Mouse (Mus musculus) forebrain, embryonic 16.5 days (tissue): ENCODE data around the gene Mmp17. TPM values are rescaled to one million over a fixed set of nuclear protein-coding genes. Genes with fewer than 3 reads are reported as not detected.

Experiments used
- ATAC-seq: fragments of 200-750 bp; cut with Nextera tagmentation; 2 replicates; pipeline ENCODE4 v1.8.0; 2017; ENCODE audit warnings: mild to moderate bottlenecking, moderate library complexity
- H3K27ac ChIP-seq: fragments of 300-500 bp; sonication (generic); 2 replicates; pipeline ENCODE4 v1.5.1; 2014; ENCODE audit warnings: low read length, control low read depth
- H3K27me3 ChIP-seq: fragments of 300-500 bp; sonication (generic); replicated peaks from 2 replicates; pipeline ENCODE4 v1.6.1; 2014; ENCODE audit warnings: low read length; ENCODE audit not compliant: control insufficient read depth, insufficient read depth
- H3K36me3 ChIP-seq: fragments of 300-500 bp; sonication (generic); 2 replicates; pipeline ENCODE4 v1.6.1; 2014; ENCODE audit not compliant: control insufficient read depth, insufficient read depth
- H3K4me1 ChIP-seq: fragments of 300-500 bp; sonication (generic); replicated peaks from 2 replicates; pipeline ENCODE4 v1.6.1; 2014; ENCODE audit warnings: low read length; ENCODE audit not compliant: control insufficient read depth, insufficient read depth
- H3K4me2 ChIP-seq: fragments of 300-500 bp; sonication (generic); 2 replicates; pipeline ENCODE4 v1.6.1; 2014; ENCODE audit warnings: mild to moderate bottlenecking, low read length, control low read depth
- H3K4me3 ChIP-seq: fragments of 300-500 bp; sonication (generic); replicated peaks from 2 replicates; pipeline ENCODE4 v1.5.1; 2014; ENCODE audit warnings: mild to moderate bottlenecking, low read length, control low read depth
- H3K9ac ChIP-seq: fragments of 300-500 bp; sonication (generic); replicated peaks from 2 replicates; pipeline ENCODE4 v1.6.1; 2014; ENCODE audit warnings: low read depth, low read length, control low read depth
- H3K9me3 ChIP-seq: fragments of 300-500 bp; sonication (generic); 2 replicates; pipeline ENCODE4 v1.6.1; 2016; ENCODE audit warnings: low read length; ENCODE audit not compliant: control insufficient read depth
- WGBS: fragments of 180-500 bp; shearing (Covaris S2); extraction: QIAGEN DNeasy Blood & Tissue Kit; methylation state at CpG from one replicate; pipeline ENCODE4 v1.1.7; 2014; 5-methylcytosine and 5-hydroxymethylcytosine counted together
- polyA plus RNA-seq: library from polyadenylated mRNA; unstranded; fragments of >200 nt; fragmentation: Nextera tagmentation; extraction: Ambion mirVana; gene quantifications from 2 replicates; pipeline ENCODE4 v1.2.1, GENCODE M21; 2015

The Mmp17 gene
- polyA plus RNA-seq, 1 experiment from 2014 or later, result 20.2 TPM

DNA sequence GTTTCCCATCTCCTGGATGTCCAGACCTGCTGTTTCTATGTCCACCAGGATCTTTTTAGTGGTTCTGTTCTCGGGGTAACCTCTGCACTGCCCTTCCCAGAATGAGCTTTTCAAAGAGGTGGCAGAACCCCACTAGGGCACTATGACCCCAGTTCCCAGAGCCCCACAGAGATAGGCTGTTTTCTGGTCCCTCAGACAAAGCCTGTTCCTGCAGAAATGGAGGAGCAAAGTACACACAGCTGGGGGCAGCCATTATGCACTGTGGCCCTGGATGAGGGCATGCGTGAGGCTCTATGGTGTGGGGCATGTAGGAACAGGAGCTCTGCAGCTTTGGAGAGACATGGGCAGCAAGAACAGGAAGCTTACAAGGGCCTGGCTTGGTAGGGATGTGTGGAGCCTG lies 32.0 kb upstream of the Mmp17 start:
- H3K9ac ChIP-seq, result no peak overlapping the region
- H3K4me3 ChIP-seq, result no peak overlapping the region
- H3K9me3 ChIP-seq, result no peaks in the 10 kb centered on the region
- peaks cover 70% of the 10 kb centered on the region for H3K36me3 ChIP-seq
- no peaks in the 10 kb centered on the region for H3K27me3 ChIP-seq
- no peak overlapping the region for H3K4me2 ChIP-seq
- ATAC-seq, result no peak
- 100% methylated on average over 2 of the region's 2 CpGs for WGBS
- no peak overlapping the region for H3K27ac ChIP-seq
- H3K4me1 ChIP-seq, result no peaks in the 10 kb centered on the region

DNA sequence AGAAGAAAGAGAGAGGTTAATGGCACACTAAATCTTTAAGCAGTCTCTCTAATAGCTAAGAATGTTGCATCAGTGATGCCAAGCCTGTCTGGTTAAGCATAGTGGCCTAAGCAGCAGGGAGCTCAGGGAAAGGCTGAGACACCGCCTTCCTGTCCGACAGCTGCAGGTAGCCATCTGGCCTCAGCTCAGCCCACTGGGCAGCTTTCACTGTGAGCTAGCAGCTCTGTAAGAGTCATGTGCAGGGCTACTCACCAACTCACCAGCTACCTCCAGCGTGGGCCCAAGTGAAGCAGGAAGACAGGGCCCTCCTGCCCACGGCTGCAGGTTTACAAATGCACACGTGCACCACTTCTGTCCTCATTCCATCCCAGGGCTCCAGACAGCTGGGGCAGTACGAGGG lies 30.3 kb upstream of the Mmp17 start:
- ATAC-seq, result no peak

GRCm38 (mm10) chr5:129558591-129558990 lies 25.4 kb upstream of the Mmp17 start:
- Histone ChIP-seq H3K4me1 (peaks cover 10% of the 10 kb centered on the region), H3K4me3 (no peak overlapping the region), H3K9me3 (no peaks in the 10 kb centered on the region), H3K27me3 (no peaks in the 10 kb centered on the region), H3K4me2 (no peak overlapping the region), H3K9ac (no peak overlapping the region), H3K36me3 (peaks cover 59% of the 10 kb centered on the region), H3K27ac (0 out of 2 replicates have a peak overlapping the region, but pooled peaks have one; percentile 8)
- no peak for ATAC-seq
- 71% methylated on average over 5 of the region's 5 CpGs for WGBS

More for the DNA sequence above, 30.3 kb upstream of the Mmp17 start:
- Histone ChIP-seq H3K27me3 (no peaks in the 10 kb centered on the region), H3K4me1 (no peaks in the 10 kb centered on the region), H3K4me2 (no peak overlapping the region), H3K27ac (no peak overlapping the region), H3K9me3 (no peaks in the 10 kb centered on the region), H3K9ac (no peak overlapping the region), H3K36me3 (peaks cover 70% of the 10 kb centered on the region), H3K4me3 (no peak overlapping the region)
- 95% methylated on average over 6 of the region's 6 CpGs for WGBS

GRCm38 (mm10) chr5:129559283-129559682 lies 24.7 kb upstream of the Mmp17 start:
- 66% methylated on average over 11 of the region's 11 CpGs for WGBS
- H3K27ac ChIP-seq, result peak overlapping the region; percentile 60
- no peak for ATAC-seq

DNA sequence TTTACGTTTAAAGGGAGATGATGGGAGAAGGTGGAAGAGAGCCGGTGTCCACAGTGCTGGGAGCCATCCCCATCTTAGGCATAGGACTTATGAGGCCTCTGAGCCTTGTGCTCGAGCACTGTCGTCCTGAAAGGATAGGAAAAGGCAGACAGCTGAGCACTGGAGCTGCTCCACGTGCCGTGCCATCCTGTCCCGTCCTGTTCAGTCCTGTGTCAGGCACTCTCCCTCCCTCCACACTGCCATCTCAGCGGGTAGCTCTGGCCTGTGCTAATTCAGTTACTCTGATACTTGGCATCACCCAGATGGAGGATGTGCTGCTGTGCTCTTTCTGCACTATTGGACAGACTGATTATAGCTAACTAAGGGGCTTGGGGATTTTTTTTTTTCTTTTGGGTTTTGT lies 21.6 kb upstream of the Mmp17 start:
- 92% methylated on average over 8 of the region's 8 CpGs for WGBS
- peaks cover 50% of the 10 kb centered on the region for H3K36me3 ChIP-seq
- no peak overlapping the region for H3K4me2 ChIP-seq
- no peak overlapping the region for H3K4me3 ChIP-seq
- no peak for ATAC-seq
- no peaks in the 10 kb centered on the region for H3K27me3 ChIP-seq
- H3K9me3 ChIP-seq, result no peaks in the 10 kb centered on the region
- no peak overlapping the region for H3K27ac ChIP-seq
- peaks cover 10% of the 10 kb centered on the region for H3K4me1 ChIP-seq
- no peak overlapping the region for H3K9ac ChIP-seq

More at GRCm38 (mm10) chr5:129559283-129559682, 24.7 kb upstream of the Mmp17 start:
- Histone ChIP-seq H3K36me3 (peaks cover 59% of the 10 kb centered on the region), H3K9me3 (no peaks in the 10 kb centered on the region), H3K4me3 (no peak overlapping the region), H3K9ac (0 out of 2 replicates have a peak overlapping the region, but pooled peaks have one; percentile 17), H3K4me1 (peaks cover 10% of the 10 kb centered on the region), H3K27me3 (no peaks in the 10 kb centered on the region), H3K4me2 (no peak overlapping the region)

- no peak overlapping the region for H3K4me3 ChIP-seq
- no peaks in the 10 kb centered on the region for H3K4me1 ChIP-seq
- no peak overlapping the region for H3K4me2 ChIP-seq
- no peaks in the 10 kb centered on the region for H3K27me3 ChIP-seq
- ATAC-seq, result no peak
- WGBS, result 94% methylated on average over 4 of the region's 4 CpGs
- H3K9me3 ChIP-seq, result no peaks in the 10 kb centered on the region
- H3K27ac ChIP-seq, result no peak overlapping the region
- no peak overlapping the region for H3K9ac ChIP-seq
- peaks cover 46% of the 10 kb centered on the region for H3K36me3 ChIP-seq
These were observed 15.4 kb upstream of the Mmp17 start for GRCm38 (mm10) chr5:129568596-129568995.

DNA sequence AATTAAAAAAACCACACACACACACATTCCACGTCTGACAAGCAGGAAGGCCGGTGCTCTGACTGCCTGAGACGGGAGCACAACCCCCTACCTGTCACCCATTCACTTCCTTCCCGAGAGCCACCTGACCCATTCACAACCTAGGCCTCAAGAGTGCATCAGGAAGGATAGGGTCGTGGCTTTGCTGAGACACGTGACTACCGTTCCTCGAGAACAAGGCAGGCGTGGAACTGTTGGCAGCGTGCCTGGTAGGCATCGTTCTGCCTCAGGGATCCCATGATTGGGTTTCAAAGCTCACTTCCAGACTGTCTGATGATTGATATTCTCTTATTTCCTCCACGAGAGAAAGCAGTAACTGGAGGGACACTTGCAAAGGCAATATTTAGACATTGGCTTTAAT lies 5.8 kb upstream of the Mmp17 start:
- H3K9me3 ChIP-seq, result no peaks in the 10 kb centered on the region
- H3K36me3 ChIP-seq, result no peaks in the 10 kb centered on the region
- H3K4me2 ChIP-seq, result no peak overlapping the region
- H3K9ac ChIP-seq, result no peak overlapping the region
- H3K27me3 ChIP-seq, result peaks cover 3% of the 10 kb centered on the region; the same call in 1 of the 2 replicates
- ATAC-seq, result no peak
- peaks cover 9% of the 10 kb centered on the region for H3K4me1 ChIP-seq
- no peak overlapping the region for H3K27ac ChIP-seq
- no peak overlapping the region for H3K4me3 ChIP-seq
- 32% methylated on average over 12 of the region's 12 CpGs for WGBS

DNA sequence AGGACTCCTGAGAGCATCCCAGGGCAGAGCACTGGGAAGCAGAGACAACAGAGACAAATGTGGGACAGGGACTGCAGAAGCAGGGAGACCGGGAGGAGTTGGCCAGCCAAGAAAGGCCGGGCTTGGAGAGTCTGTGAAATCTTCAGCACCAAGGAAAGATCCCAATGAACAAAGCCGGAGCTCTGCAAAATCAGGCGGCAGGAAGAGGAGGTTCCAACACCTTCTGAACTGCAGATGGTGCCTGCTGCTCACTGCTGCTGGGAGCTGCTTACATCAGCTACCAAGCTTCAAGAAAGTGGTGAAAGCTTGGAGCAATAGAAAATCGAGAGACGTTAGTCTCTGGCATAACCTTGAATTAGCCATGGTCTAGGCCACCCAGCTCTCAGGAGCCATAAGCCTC lies 3.9 kb upstream of the Mmp17 start:
- Histone ChIP-seq H3K9ac (no peak overlapping the region), H3K4me3 (no peak overlapping the region), H3K4me2 (no peak overlapping the region), H3K4me1 (peaks cover 17% of the 10 kb centered on the region), H3K27me3 (peaks cover 3% of the 10 kb centered on the region; the same call in 1 of the 2 replicates), H3K27ac (peak overlapping the region; percentile 61), H3K9me3 (no peaks in the 10 kb centered on the region), H3K36me3 (no peaks in the 10 kb centered on the region)
- 17% methylated on average over 6 of the region's 6 CpGs for WGBS
- ATAC-seq, result no peak

DNA sequence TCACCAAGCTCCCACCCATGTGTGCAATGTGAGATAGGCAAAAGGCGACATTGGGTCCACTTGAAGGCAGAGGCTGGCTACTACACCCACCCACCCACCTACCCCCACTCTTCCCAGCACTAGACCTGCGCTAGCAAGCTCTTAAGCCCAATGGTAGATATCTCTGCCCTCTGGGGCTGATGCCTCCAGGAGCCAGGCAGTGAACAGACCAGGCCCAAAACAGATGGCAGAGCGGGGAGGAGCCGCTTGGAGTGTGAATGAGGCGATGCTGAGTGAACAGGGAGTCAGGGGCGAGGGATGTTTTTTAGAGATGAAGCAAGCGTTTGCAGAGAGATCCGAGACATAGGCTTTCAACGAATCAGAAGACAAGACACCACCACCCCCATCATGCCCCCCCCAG lies 3.4 kb upstream of the Mmp17 start:
- ATAC-seq, result no peak
- Histone ChIP-seq H3K27ac (peak overlapping the region; percentile 61), H3K27me3 (peaks cover 3% of the 10 kb centered on the region; the same call in 1 of the 2 replicates), H3K9ac (no peak overlapping the region), H3K9me3 (no peaks in the 10 kb centered on the region), H3K4me3 (no peak overlapping the region), H3K36me3 (no peaks in the 10 kb centered on the region), H3K4me2 (no peak overlapping the region), H3K4me1 (peaks cover 23% of the 10 kb centered on the region)
- WGBS, result 71% methylated on average over 9 of the region's 9 CpGs

DNA sequence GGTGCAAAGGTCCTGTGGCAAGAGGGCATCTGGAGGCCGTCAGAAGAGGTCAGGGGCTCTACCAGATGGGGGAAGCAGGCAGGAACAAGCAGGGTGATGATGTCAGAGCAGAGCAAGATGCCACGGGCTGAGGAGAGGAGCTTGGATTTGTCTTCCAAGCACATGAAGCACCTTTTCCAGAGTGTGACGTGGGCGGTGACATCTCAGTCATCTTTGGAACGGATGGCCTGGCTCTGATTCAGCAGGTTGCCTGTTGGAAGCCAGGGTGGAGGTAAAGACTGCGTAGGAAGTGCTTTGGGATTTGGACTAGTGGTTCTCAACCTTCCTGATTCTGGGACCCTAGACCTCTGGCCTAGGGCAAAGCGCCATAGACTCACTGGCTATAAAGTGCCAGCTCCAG lies 3.0 kb upstream of the Mmp17 start:
- Histone ChIP-seq H3K27me3 (peaks cover 3% of the 10 kb centered on the region; the same call in 1 of the 2 replicates), H3K27ac (peak overlapping the region; percentile 61), H3K4me2 (no peak overlapping the region), H3K9me3 (no peaks in the 10 kb centered on the region), H3K9ac (no peak overlapping the region), H3K36me3 (no peaks in the 10 kb centered on the region), H3K4me1 (peaks cover 27% of the 10 kb centered on the region), H3K4me3 (no peak overlapping the region)
- no peak for ATAC-seq
- 68% methylated on average over 7 of the region's 7 CpGs for WGBS
